Mouse (Mus musculus): ENCODE results near the gene Arl8a. TPM values are rescaled to one million over a fixed set of nuclear protein-coding genes. Genes with fewer than 3 reads are reported as not detected.

The Arl8a gene
- polyA plus RNA-seq, 1 experiment from 2014 or later: 11.2 TPM

DNA sequence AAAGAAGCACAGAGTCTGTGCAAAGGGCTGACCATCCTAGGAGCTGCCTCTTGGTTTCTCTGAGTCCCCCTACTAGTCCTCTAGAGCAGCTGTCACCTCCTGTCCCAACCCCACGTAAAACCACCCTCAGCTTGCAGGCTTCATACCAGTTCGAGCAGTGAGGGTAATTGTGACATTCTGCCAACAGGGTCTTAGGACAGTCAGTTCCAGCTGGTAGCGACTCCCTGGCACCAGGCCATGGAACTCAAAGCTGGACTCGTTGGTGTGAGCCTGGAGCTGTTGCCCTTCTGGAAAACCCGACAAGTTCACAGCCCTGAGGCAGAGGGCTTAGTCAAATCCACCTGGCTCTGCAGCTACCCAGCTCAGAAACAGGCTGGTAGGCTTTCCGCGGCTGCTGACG lies 20.6 kb upstream of the Arl8a start:
- Histone ChIP-seq H3K36me3 (replicated peaks) (no peaks in the 10 kb centered on the region), H3K4me1 (replicated peaks) (peaks cover 12% of the 10 kb centered on the region), H3K9ac (no peak overlapping the region), H3K9me3 (replicated peaks) (no peaks in the 10 kb centered on the region), H3K4me2 (no peak overlapping the region), H3K27ac (replicated peaks) (no peak overlapping the region), H3K4me3 (replicated peaks) (no peak overlapping the region), H3K27me3 (peaks cover 9% of the 10 kb centered on the region)
- ATAC-seq (ENCODE audit: insufficient read depth): no peak
- 73% methylated on average over 8 of the region's 8 CpGs for WGBS (ENCODE audit: insufficient replicate concordance)

DNA sequence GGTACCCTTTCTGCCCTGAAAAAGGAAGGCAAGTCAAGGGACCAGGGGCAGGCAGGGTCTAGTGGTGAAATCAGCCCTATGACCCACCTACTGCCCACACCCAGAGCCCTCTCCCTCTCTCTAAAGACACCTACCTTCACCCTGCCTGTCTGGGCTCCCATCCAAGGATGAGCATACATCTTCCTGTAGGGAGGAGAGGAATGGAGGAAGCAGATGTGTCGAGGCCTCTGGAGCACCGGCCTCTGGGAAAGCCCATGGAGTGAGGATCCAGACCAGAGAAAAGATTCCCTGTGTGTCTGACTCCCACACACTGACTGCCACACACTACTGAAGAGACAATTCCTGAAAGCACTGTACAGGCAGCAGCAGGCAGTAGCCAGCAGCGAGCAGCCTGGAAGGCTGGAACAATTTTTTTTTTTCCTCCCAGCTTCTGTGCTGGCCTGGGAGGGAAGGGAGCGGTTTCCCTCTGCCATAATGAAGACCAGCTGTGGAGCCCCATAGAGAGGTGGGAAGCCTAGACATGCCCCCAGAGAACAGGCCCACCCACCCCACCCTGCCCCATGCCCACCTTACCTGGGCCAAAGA lies 20.1 kb upstream of the Arl8a start:
- ATAC-seq (ENCODE audit: insufficient read depth): no peak
- Histone ChIP-seq H3K27ac (replicated peaks) (no peak overlapping the region), H3K9ac (no peak overlapping the region), H3K4me1 (replicated peaks) (peaks cover 17% of the 10 kb centered on the region), H3K4me3 (replicated peaks) (no peak overlapping the region), H3K36me3 (replicated peaks) (no peaks in the 10 kb centered on the region), H3K27me3 (peaks cover 9% of the 10 kb centered on the region), H3K9me3 (replicated peaks) (no peaks in the 10 kb centered on the region), H3K4me2 (no peak overlapping the region)
- 76% methylated on average over 4 of the region's 4 CpGs for WGBS (ENCODE audit: insufficient replicate concordance)

DNA sequence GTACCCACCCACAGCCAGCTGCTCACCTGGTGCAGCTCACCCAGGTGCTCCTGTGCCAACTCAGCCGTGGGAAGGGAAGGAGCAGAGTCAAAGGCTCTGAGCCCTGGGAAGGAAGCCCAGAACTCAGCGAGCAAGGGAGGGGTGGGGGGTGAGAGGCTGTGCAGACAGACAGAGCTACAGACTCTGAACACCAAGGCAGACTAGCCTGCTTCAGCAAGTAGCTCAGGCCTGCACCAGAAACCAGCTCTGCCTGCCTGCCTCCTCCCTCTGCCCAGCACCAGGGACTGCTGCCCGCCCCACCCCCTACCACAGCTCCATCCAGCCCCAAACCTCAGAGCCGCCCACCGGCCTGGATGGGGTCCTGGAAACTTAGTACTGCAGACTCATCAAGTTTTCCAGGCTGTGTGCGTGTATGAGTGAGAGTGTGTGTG lies 18.6 kb upstream of the Arl8a start:
- no peak overlapping the region for H3K27ac ChIP-seq (replicated peaks)
- no peak overlapping the region for H3K4me2 ChIP-seq
- peaks cover 32% of the 10 kb centered on the region for H3K4me1 ChIP-seq (replicated peaks)
- WGBS (ENCODE audit: insufficient replicate concordance): 31% methylated on average over 6 of the region's 6 CpGs
- peaks cover 9% of the 10 kb centered on the region for H3K27me3 ChIP-seq
- ATAC-seq (ENCODE audit: insufficient read depth): no peak
- H3K9ac ChIP-seq: no peak overlapping the region
- no peak overlapping the region for H3K4me3 ChIP-seq (replicated peaks)
- H3K9me3 ChIP-seq (replicated peaks): no peaks in the 10 kb centered on the region
- H3K36me3 ChIP-seq (replicated peaks): no peaks in the 10 kb centered on the region

DNA sequence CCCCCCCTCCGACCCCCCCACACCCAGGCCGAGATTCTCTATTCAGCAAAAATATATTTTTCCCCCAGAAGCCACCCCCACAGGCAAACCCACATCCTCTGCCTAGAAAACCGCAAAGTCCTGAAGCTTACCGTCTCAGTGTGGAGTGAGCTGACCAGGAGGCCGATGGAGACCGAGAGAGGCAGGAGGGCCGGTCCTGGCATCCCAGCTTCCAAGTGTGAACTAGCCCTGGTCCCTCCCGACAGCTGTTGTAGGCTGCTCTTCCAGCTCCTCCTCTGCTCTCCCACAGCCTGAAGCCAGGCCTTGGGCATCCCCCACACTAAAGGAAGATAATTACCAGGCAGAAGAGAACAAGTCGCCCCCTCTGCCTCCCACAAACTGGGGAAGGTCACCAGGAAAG lies 17.6 kb upstream of the Arl8a start:
- H3K4me3 ChIP-seq (replicated peaks): no peak overlapping the region
- ATAC-seq (ENCODE audit: insufficient read depth): no peak
- H3K9me3 ChIP-seq (replicated peaks): no peaks in the 10 kb centered on the region
- WGBS (ENCODE audit: insufficient replicate concordance): 24% methylated on average over 9 of the region's 9 CpGs
- peaks cover 9% of the 10 kb centered on the region for H3K27me3 ChIP-seq
- peaks cover 42% of the 10 kb centered on the region for H3K4me1 ChIP-seq (replicated peaks)
- H3K27ac ChIP-seq (replicated peaks): no peak overlapping the region
- no peak overlapping the region for H3K4me2 ChIP-seq
- no peak overlapping the region for H3K9ac ChIP-seq
- H3K36me3 ChIP-seq (replicated peaks): no peaks in the 10 kb centered on the region

DNA sequence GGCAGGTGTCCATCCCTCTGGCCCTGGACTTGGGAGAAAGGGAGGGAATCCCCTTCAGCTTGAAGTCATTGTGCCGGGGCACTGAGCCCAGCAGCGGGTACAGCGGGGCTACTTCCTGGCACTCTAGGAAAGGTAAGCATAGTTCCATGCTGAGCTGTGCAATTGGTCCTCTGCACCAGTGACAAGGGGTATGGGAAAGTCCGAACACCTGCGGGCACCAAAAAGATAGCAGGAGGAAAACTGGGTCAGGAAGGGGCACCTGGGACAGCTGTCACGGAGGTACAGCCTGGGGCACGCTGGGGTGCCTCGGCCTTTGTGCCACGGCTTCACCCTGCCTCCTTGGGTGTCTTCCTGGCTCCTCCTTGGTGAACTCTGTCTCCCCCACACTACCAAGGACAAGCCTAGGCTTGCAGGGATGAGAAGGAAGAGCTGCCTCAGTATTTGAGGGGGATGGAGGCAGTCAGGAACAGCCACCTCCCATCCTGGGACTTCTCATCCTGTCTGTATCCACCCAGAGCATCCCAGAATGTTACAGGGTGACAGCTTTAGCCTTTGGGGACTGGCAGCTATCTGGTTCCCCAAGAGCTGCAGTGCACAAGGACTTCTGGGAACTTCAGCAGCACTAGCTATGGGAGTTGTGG lies 17.0 kb upstream of the Arl8a start:
- Histone ChIP-seq H3K27ac (replicated peaks) (no peak overlapping the region), H3K4me2 (no peak overlapping the region), H3K4me3 (replicated peaks) (no peak overlapping the region), H3K9ac (no peak overlapping the region), H3K9me3 (replicated peaks) (no peaks in the 10 kb centered on the region), H3K36me3 (replicated peaks) (no peaks in the 10 kb centered on the region), H3K27me3 (peaks cover 9% of the 10 kb centered on the region), H3K4me1 (replicated peaks) (peaks cover 49% of the 10 kb centered on the region)
- ATAC-seq (ENCODE audit: insufficient read depth): no peak
- 59% methylated on average over 9 of the region's 9 CpGs for WGBS (ENCODE audit: insufficient replicate concordance)

DNA sequence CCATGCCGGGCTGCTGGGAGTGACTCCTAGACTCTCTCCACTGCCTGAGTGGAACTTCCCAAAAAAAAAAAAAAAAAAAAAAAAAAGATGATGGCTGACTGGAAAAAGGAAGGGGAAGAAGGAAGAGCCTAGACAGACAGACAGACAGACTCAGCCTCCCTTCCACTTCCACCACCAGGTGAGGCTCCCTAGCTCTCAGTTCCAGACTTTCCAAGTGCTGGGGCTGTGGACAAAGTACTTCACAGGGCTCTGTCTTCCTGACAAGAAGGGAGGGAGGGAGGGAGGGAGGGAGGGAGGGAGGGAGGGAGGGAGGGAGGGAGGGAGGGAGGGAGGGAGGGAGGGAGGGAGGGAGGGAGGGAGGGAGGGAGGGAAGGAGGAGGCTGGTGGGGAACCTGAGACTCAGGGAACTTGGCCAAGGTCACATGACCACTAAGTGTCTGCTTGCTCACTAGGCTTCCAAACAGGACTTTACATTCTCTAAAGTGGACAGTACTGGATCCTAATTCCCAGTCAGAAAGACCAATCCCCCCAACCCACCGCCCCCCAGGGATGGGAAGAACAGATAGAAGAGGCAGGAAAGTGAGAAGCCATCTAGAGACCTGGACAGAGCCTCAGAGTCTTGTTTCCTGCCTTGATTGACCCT lies 16.1 kb upstream of the Arl8a start:
- H3K27me3 ChIP-seq: peaks cover 9% of the 10 kb centered on the region
- WGBS (ENCODE audit: insufficient replicate concordance): 10% methylated on average over 2 of the region's 2 CpGs
- H3K4me3 ChIP-seq (replicated peaks): no peak overlapping the region
- 0 out of 2 replicates have a peak overlapping the region, but pooled peaks have one; percentile 75 for H3K27ac ChIP-seq (replicated peaks)
- H3K4me2 ChIP-seq: peak overlapping the region; percentile 61
- no peaks in the 10 kb centered on the region for H3K9me3 ChIP-seq (replicated peaks)
- H3K9ac ChIP-seq: no peak overlapping the region
- ATAC-seq (ENCODE audit: insufficient read depth): no peak
- H3K36me3 ChIP-seq (replicated peaks): no peaks in the 10 kb centered on the region
- peaks cover 50% of the 10 kb centered on the region for H3K4me1 ChIP-seq (replicated peaks)

DNA sequence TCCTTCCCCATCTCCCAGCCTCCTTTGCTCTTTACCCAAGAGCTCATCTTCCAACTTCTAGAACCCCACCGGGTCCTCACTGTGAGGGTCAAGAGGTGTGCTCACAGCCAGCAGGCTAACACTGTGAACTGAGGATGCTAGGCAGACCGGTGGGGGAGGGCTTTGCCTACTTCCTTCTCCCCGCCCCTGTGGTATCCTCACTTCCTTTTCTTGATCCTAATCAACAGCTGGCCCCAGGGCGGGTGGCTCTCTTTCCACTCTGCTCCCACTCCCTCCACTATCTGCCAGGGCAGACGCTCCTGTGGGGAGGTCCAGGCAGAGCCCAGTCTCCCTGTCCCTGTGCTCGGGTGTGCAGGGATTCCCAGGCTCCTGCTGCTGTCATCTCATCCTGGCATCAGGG lies 15.6 kb upstream of the Arl8a start:
- Histone ChIP-seq H3K36me3 (replicated peaks) (no peaks in the 10 kb centered on the region), H3K9ac (no peak overlapping the region), H3K9me3 (replicated peaks) (no peaks in the 10 kb centered on the region), H3K4me2 (peak overlapping the region; percentile 61), H3K27ac (replicated peaks) (peak overlapping the region; percentile 75), H3K4me3 (replicated peaks) (no peak overlapping the region), H3K27me3 (peaks cover 9% of the 10 kb centered on the region), H3K4me1 (replicated peaks) (peaks cover 50% of the 10 kb centered on the region)
- no peak for ATAC-seq (ENCODE audit: insufficient read depth)
- 2% methylated on average over 6 of the region's 6 CpGs for WGBS (ENCODE audit: insufficient replicate concordance)

DNA sequence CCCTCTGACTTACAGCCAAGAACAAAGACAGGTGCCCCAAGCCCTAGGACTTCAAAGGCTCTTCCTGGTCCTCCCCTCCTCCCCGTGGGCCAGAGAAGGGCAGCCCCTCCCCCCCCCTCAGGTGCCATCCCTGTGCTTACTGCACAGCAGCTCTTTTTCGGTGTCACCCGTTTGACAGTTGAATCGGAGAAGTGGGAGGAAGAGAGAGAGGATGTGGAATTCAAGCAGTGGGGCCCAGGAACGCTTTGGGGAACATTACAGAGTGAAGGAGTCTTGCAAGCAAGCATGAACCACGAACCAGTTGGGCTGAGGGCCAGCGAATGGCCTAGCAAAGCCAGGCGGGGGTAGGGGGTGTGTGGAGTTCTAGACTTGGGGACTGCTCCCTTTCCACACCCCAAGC lies 15.1 kb upstream of the Arl8a start:
- Histone ChIP-seq H3K4me2 (peak overlapping the region; percentile 61), H3K36me3 (replicated peaks) (no peaks in the 10 kb centered on the region), H3K4me3 (replicated peaks) (no peak overlapping the region), H3K9ac (no peak overlapping the region; the same call in 1 of the 2 replicates), H3K4me1 (replicated peaks) (peaks cover 50% of the 10 kb centered on the region), H3K27me3 (peaks cover 9% of the 10 kb centered on the region), H3K27ac (replicated peaks) (peak overlapping the region; percentile 75), H3K9me3 (replicated peaks) (no peaks in the 10 kb centered on the region)
- 8% methylated on average over 8 of the region's 8 CpGs for WGBS (ENCODE audit: insufficient replicate concordance)
- ATAC-seq (ENCODE audit: insufficient read depth): no peak

DNA sequence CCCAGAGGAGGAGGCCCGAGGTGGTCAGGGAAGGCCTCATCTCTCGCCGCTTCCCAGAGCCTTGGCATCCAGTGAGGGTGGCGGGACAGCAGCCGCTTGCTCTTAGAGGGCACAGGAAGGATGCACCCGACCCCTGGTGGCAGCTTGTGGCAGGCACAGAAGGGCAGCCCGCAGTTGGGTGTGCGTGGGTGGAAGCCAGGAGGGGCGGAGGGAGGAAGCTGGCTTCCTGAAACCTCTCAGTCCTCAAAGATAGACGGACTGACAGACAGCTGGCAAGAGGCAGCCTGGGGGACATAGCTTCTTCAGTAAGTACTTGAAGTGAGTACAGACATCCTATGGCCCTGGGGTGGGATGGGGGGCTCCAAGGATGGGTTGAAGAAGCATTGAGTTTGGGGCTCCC lies 14.2 kb upstream of the Arl8a start, which contains the start of gene Ptpn7:
Gene Ptpn7, plus strand, starts transcription at position 228 of the 400 bp plus-strand sequence.
- Histone ChIP-seq H3K9ac (peak within 1 kb of the TSS; percentile 33), H3K27me3 (peaks cover 9% of the 10 kb centered on the region), H3K4me1 (replicated peaks) (peaks cover 50% of the 10 kb centered on the region), H3K36me3 (replicated peaks) (no peaks in the 10 kb centered on the region), H3K4me3 (replicated peaks) (peak within 1 kb of the TSS; percentile 41), H3K4me2 (peak within 1 kb of the TSS; percentile 61), H3K9me3 (replicated peaks) (no peaks in the 10 kb centered on the region), H3K27ac (replicated peaks) (peak within 1 kb of the TSS; percentile 75)
- 4% methylated on average over 10 of the region's 10 CpGs for WGBS (ENCODE audit: insufficient replicate concordance)
- ATAC-seq (ENCODE audit: insufficient read depth): peak; percentile 68

DNA sequence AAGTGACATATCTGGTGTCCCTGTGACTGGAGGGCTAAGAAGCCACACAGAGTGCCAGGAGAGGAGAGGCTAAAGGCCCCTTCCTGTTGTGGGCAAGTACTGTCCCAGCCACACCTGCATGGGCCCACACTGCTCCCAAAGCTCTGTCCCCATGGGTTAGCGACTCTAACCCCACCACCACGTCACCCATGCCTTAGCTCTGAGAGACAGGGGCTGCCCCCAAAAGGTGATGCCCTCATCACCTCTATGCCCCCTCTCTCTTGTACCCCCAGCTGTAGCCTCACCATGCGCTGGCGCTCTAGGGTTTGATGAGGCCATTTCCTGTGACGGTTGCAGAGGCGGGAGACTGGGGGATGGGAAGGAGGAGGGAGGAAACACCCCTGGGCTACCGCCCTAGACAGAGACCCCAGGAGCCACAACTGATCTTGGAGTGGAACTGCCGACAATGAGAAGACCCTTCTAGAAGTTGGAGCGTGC lies 13.7 kb upstream of the Arl8a start:
- H3K4me3 ChIP-seq (replicated peaks): peak overlapping the region; percentile 41
- peak overlapping the region; percentile 75 for H3K27ac ChIP-seq (replicated peaks)
- H3K27me3 ChIP-seq: peaks cover 9% of the 10 kb centered on the region
- no peaks in the 10 kb centered on the region for H3K36me3 ChIP-seq (replicated peaks)
- peaks cover 50% of the 10 kb centered on the region for H3K4me1 ChIP-seq (replicated peaks)
- ATAC-seq (ENCODE audit: insufficient read depth): peak; percentile 60
- peak overlapping the region; percentile 61 for H3K4me2 ChIP-seq
- peak overlapping the region; percentile 33 for H3K9ac ChIP-seq
- 16% methylated on average over 9 of the region's 9 CpGs for WGBS (ENCODE audit: insufficient replicate concordance)
- no peaks in the 10 kb centered on the region for H3K9me3 ChIP-seq (replicated peaks)

DNA sequence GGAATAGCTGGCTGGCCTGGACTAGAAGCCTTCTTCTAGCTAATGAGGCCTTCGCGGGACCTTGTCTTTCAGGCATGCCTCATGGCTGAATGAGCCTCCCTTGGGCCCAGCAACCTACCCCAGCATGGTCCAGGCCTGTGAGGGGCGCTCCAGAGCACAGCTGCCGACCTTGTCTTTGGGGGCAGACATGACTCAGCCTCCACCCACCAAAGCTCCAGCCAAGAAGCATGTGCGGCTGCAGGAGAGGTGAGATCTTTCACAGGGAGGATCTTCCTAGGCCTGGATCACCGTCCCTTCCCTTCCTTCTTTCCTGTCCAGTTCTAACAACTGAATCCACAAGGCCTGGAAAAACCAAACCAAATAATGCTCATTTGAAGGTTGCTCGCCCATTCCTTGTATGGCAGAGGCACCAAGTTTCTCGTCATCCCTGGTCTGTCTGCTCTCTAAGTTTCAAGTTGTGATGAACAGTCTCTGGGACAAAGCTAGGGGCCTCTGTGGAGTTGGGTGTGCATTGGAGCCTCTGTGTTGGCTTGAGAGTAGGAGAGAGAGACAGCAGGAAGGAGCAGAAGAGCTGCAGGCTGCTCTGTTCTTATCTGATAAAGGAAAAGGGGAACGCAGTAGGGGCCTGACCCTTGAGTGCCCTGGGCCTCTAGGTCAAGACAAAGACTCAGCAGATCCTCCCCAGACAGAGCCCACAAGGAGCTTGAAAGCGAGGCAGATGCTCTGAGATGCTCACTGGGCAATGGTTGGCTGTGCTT lies 12.8 kb upstream of the Arl8a start:
- Histone ChIP-seq H3K27me3 (peaks cover 9% of the 10 kb centered on the region), H3K9me3 (replicated peaks) (no peaks in the 10 kb centered on the region), H3K4me3 (replicated peaks) (peak overlapping the region; percentile 41), H3K27ac (replicated peaks) (peak overlapping the region; percentile 75), H3K4me2 (peak overlapping the region; percentile 61), H3K4me1 (replicated peaks) (peaks cover 50% of the 10 kb centered on the region), H3K36me3 (replicated peaks) (no peaks in the 10 kb centered on the region), H3K9ac (0 out of 2 replicates have a peak overlapping the region, but pooled peaks have one; percentile 33)
- 23% methylated on average over 10 of the region's 10 CpGs for WGBS (ENCODE audit: insufficient replicate concordance)
- no peak; the same call in 1 of the 2 replicates for ATAC-seq (ENCODE audit: insufficient read depth)
